Mouse (Mus musculus): ENCODE data around the gene Cep70.

DNA sequence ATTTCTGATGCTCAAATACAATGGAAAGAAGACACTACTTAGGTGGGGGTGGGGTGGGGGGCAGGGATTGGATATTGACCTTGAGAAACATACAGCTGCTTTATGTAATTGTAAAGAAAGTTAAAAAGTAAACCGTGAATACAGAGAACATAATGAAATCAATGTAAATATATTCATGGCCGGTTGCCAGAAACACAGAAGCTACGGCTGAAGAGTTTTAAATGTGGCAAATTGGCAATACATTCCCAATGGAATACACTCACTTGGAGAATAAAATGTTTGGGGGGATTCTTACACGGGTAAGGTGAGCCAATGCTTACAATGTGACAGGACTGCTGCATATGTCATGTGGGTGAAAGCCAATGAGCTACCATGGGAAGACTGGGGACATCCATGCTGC is 83.7 kb downstream of the Cep70 start:
- TF ChIP-seq POLR2A (IDR thresholded peaks at IDR 0.05; ENCODE audit: low read depth, low read length) (no peak), CTCF (IDR thresholded peaks at IDR 0.05; ENCODE audit: borderline replicate concordance, insufficient read depth, low read length) (no peak)
